Mouse (Mus musculus): ENCODE data around the gene Gm5127. TPM values are rescaled to one million over a fixed set of nuclear protein-coding genes. Genes with fewer than 3 reads are reported as not detected.

Gene Gm5127
- polyA plus RNA-seq, 1 experiment from 2014 or later, result not detected

GRCm38 (mm10) chrX:106628514-106628913, 45.5 kb downstream of the Gm5127 start:
- 57% methylated on average over 1 of the region's 1 CpGs for WGBS
- Histone ChIP-seq H3K9me3 (no peaks in the 10 kb centered on the region), H3K9ac (no peak overlapping the region), H3K4me1 (no peaks in the 10 kb centered on the region), H3K36me3 (no peaks in the 10 kb centered on the region), H3K27me3 (no peaks in the 10 kb centered on the region), H3K27ac (no peak overlapping the region), H3K4me2 (no peak overlapping the region), H3K4me3 (no peak overlapping the region)
- no peak for ATAC-seq (ENCODE audit: borderline replicate concordance, extremely low read depth, low FRiP score, low TSS enrichment)

GRCm38 (mm10) chrX:106633543-106633942, 50.6 kb downstream of the Gm5127 start:
- H3K27ac ChIP-seq, result no peak overlapping the region
- no peak for ATAC-seq (ENCODE audit: borderline replicate concordance, extremely low read depth, low FRiP score, low TSS enrichment)

GRCm38 (mm10) chrX:106634799-106635541, 52.0 kb downstream of the Gm5127 start:
- Histone ChIP-seq H3K9ac (no peak overlapping the region), H3K4me3 (no peak overlapping the region), H3K27ac (no peak overlapping the region), H3K4me1 (no peaks in the 10 kb centered on the region), H3K36me3 (no peaks in the 10 kb centered on the region), H3K27me3 (no peaks in the 10 kb centered on the region), H3K4me2 (no peak overlapping the region), H3K9me3 (no peaks in the 10 kb centered on the region)
- no peak for ATAC-seq (ENCODE audit: borderline replicate concordance, extremely low read depth, low FRiP score, low TSS enrichment)
- 73% methylated on average over 3 of the region's 3 CpGs for WGBS

More at GRCm38 (mm10) chrX:106633543-106633942, 50.6 kb downstream of the Gm5127 start:
- H3K36me3 ChIP-seq, result no peaks in the 10 kb centered on the region
- H3K4me1 ChIP-seq, result no peaks in the 10 kb centered on the region
- H3K4me3 ChIP-seq, result no peak overlapping the region
- H3K9me3 ChIP-seq, result no peaks in the 10 kb centered on the region
- no peak overlapping the region for H3K4me2 ChIP-seq
- no peaks in the 10 kb centered on the region for H3K27me3 ChIP-seq
- H3K9ac ChIP-seq, result no peak overlapping the region

- no peak for ATAC-seq (ENCODE audit: borderline replicate concordance, extremely low read depth, low FRiP score, low TSS enrichment)
- Histone ChIP-seq H3K36me3 (no peaks in the 10 kb centered on the region), H3K4me2 (no peak overlapping the region), H3K9ac (no peak overlapping the region), H3K4me3 (no peak overlapping the region), H3K27me3 (no peaks in the 10 kb centered on the region), H3K9me3 (no peaks in the 10 kb centered on the region), H3K4me1 (no peaks in the 10 kb centered on the region), H3K27ac (no peak overlapping the region)
Measured at GRCm38 (mm10) chrX:106662101-106662500, 79.1 kb downstream of the Gm5127 start.

GRCm38 (mm10) chrX:106704590-106704989, 121.6 kb downstream of the Gm5127 start:
- no peak overlapping the region for H3K4me3 ChIP-seq
- H3K27me3 ChIP-seq, result no peaks in the 10 kb centered on the region
- WGBS, result 71% methylated on average over 3 of the region's 3 CpGs
- no peak overlapping the region for H3K4me2 ChIP-seq
- no peaks in the 10 kb centered on the region for H3K36me3 ChIP-seq
- H3K4me1 ChIP-seq, result no peaks in the 10 kb centered on the region
- H3K9me3 ChIP-seq, result no peaks in the 10 kb centered on the region
- no peak for ATAC-seq (ENCODE audit: borderline replicate concordance, extremely low read depth, low FRiP score, low TSS enrichment)
- no peak overlapping the region for H3K27ac ChIP-seq
- no peak overlapping the region for H3K9ac ChIP-seq

- no peak overlapping the region for H3K4me2 ChIP-seq
- no peak overlapping the region for H3K27ac ChIP-seq
- H3K4me3 ChIP-seq, result no peak overlapping the region
- H3K9me3 ChIP-seq, result no peaks in the 10 kb centered on the region
- no peaks in the 10 kb centered on the region for H3K36me3 ChIP-seq
- ATAC-seq (ENCODE audit: borderline replicate concordance, extremely low read depth, low FRiP score, low TSS enrichment), result no peak
- H3K4me1 ChIP-seq, result no peaks in the 10 kb centered on the region
- no peaks in the 10 kb centered on the region for H3K27me3 ChIP-seq
- H3K9ac ChIP-seq, result no peak overlapping the region
- 19% methylated on average over 2 of the region's 2 CpGs for WGBS
Measured at GRCm38 (mm10) chrX:106717160-106717559, 134.2 kb downstream of the Gm5127 start.

- H3K9ac ChIP-seq, result no peak overlapping the region
- H3K27me3 ChIP-seq, result no peaks in the 10 kb centered on the region
Measured at GRCm38 (mm10) chrX:106742241-106742640, 159.3 kb downstream of the Gm5127 start.

GRCm38 (mm10) chrX:106755272-106755671, 172.3 kb downstream of the Gm5127 start:
- Histone ChIP-seq H3K9me3 (no peaks in the 10 kb centered on the region), H3K27ac (no peak overlapping the region), H3K4me2 (no peak overlapping the region), H3K27me3 (no peaks in the 10 kb centered on the region), H3K4me1 (no peaks in the 10 kb centered on the region), H3K9ac (no peak overlapping the region), H3K4me3 (no peak overlapping the region), H3K36me3 (no peaks in the 10 kb centered on the region)
- 38% methylated on average over 1 of the region's 1 CpGs for WGBS
- no peak for ATAC-seq (ENCODE audit: borderline replicate concordance, extremely low read depth, low FRiP score, low TSS enrichment)

More at GRCm38 (mm10) chrX:106742241-106742640, 159.3 kb downstream of the Gm5127 start:
- no peak for ATAC-seq (ENCODE audit: borderline replicate concordance, extremely low read depth, low FRiP score, low TSS enrichment)
- Histone ChIP-seq H3K9me3 (no peaks in the 10 kb centered on the region), H3K27ac (no peak overlapping the region), H3K4me1 (no peaks in the 10 kb centered on the region), H3K36me3 (no peaks in the 10 kb centered on the region), H3K4me3 (no peak overlapping the region), H3K4me2 (no peak overlapping the region)

Small RNAs within 50 kb of the gene (microRNA-seq; reads per million reads assigned to microRNA genes)
- gene Gm22102, result not detected

Other genes starting within 250 kb of the Gm5127 start
- 2.7 and 3.8 TPM in 2 replicates for gene Fndc3c1, start 97.8 kb upstream of the Gm5127 start, polyA plus RNA-seq (2015; fragmentation: Nextera tagmentation; extraction: Ambion mirVana)
- 3.5 and 4.9 TPM in 2 replicates for gene Cysltr1, start 20.5 kb downstream of the Gm5127 start, polyA plus RNA-seq (2015; fragmentation: Nextera tagmentation; extraction: Ambion mirVana)